Mouse (Mus musculus) kidney, adult 8-10 months (tissue): ENCODE results near the gene Optn.

Experiments
- DNase-seq, 2 experiments: peaks; one replicate each; pipeline ENCODE4 v3.0.0; 2022

The Optn gene

DNA sequence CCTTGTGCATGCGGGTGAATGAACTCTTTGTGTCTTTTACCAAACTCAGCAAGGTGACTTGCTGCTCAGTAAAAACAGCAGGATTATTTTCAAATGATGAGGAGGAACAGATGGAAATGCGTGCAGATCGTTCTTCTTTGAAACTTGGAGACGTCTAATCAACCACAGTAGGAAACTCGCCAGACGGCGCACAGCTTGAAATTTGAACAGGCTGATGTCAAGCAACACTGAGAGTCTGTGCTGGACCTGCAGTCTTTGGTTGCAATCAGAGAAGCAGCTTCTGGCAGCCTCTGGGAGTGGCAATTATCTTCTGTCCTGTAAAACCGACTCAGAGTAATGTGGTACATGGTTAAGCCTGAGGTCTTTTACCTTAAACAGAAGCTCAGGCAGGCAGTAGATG lies 85.8 kb downstream of the Optn start:
- DNase-seq, result no peak

DNA sequence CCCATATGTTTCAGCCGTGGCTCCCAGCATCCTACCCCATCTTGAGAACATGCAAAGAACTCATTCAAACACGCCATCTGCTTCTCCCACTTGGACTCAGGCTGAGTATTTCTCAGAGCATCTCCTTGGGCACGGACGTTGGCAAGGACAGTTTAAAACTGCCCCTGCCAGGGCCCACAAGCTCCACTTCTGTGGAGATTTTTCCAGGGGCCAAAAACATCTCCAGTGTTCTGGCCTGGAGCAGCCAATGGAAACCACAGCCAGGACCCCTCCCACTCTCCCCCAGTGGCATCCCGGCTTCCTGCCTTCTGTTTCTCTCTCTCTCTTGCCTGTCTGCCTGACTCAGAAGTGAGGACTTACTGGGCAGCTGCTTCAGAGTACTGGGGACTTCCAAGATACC lies 88.0 kb downstream of the Optn start, which contains the start of gene Ucma:
Gene Ucma, plus strand, starts transcription at position 316 of the 400 bp plus-strand sequence.
- no peak for DNase-seq
